Mouse (Mus musculus) liver, adult 2 months (tissue): Measurements from ENCODE around the gene Artn.

ENCODE experiments used
- CTCF ChIP-seq: fragments of 200-500 bp; IDR thresholded peaks from 2 replicates; pipeline ENCODE4 v1.5.1; 2011; ENCODE audit warnings: low read depth, low read length, control low read depth
- POLR2A ChIP-seq: fragments of 200-500 bp; IDR thresholded peaks from 2 replicates; pipeline ENCODE4 v1.6.1; 2011; ENCODE audit warnings: low read length, control low read depth; ENCODE audit not compliant: insufficient read depth; ENCODE audit errors: extremely low read depth

DNA sequence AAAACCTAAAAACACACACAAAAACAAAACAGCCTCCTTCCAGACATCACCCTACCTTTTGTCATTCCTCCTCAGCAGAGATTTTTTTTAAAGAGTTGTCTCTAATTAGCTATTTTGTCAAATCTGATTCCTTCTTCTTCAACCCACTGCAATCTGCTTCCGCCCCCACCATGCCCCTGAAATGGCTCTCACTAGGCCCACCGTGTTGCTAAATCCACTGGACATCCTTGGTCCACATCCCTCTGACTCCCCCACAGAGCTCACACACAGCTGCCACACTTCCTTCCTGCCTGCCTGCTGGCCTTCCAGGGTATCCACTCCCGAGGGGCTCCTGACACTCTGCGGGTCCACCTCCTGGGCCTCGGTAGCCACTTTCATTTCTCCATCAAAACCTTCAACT, 50.9 kb downstream of the Artn start:
- no peak for TF ChIP-seq CTCF
- TF ChIP-seq POLR2A, result no peak
